Mouse (Mus musculus): Measurements from ENCODE around the gene Fam160b1.

GRCm38 (mm10) chr19:57363076-57363475 lies 2.6 kb downstream of the Fam160b1 start:
- no peak for TF ChIP-seq CTCF (IDR thresholded peaks at IDR 0.05; ENCODE audit: control insufficient read depth, insufficient read depth, insufficient replicate concordance, low read depth, low read length)
- TF ChIP-seq POLR2A (IDR thresholded peaks at IDR 0.05; ENCODE audit: control insufficient read depth, low read depth, low read length): no peak

Data from testis, adult 2 months (tissue).